Mouse (Mus musculus): ENCODE measurements around the gene Zfp74. TPM values are rescaled to one million over a fixed set of nuclear protein-coding genes. Genes with fewer than 3 reads are reported as not detected.

Gene Zfp74
- polyA plus RNA-seq, 1 experiment, result 1.2 TPM

- DNase-seq (ENCODE audit: low read depth, low spot score), result no peak
- 96% methylated on average over 4 of the region's 4 CpGs for WGBS
Observed at GRCm38 (mm10) chr7:29892756-29893155, 61.1 kb downstream of the Zfp74 start.

- no peak for DNase-seq (ENCODE audit: low read depth, low spot score)
- WGBS, result 98% methylated on average over 7 of the region's 7 CpGs
Observed at GRCm38 (mm10) chr7:29890501-29890900, 63.4 kb downstream of the Zfp74 start.

- WGBS, result 85% methylated on average over 7 of the region's 7 CpGs
- DNase-seq (ENCODE audit: low read depth, low spot score), result no peak
Observed at GRCm38 (mm10) chr7:29880916-29881315, 73.0 kb downstream of the Zfp74 start.

Other genes with a start within 250 kb of the Zfp74 start
- 0.02 TPM in 1 of 2 replicates, not detected in the other for gene Catsperg2, start 227.1 kb downstream of the Zfp74 start, polyA plus RNA-seq (2012; rRNA removed)
- gene Zfp84, start 185.5 kb downstream of the Zfp74 start, polyA plus RNA-seq (2012; rRNA removed), result 2.9 and 4.9 TPM in 2 replicates
- gene Zfp30, start 170.1 kb downstream of the Zfp74 start, polyA plus RNA-seq (2012; rRNA removed), result 0.46 and 0.73 TPM in 2 replicates
- 2.0 and 2.9 TPM in 2 replicates for gene Zfp790, start 138.0 kb downstream of the Zfp74 start, polyA plus RNA-seq (2012; rRNA removed)
- 0.16 and 0.43 TPM in 2 replicates for gene Zfp940, start 100.4 kb downstream of the Zfp74 start, polyA plus RNA-seq (2012; rRNA removed)
- gene Zfp420, start 94.1 kb downstream of the Zfp74 start, polyA plus RNA-seq (2012; rRNA removed), result 0.66 and 0.82 TPM in 2 replicates
- gene Zfp27, start 47.5 kb downstream of the Zfp74 start, polyA plus RNA-seq (2012; rRNA removed), result 1.8 and 1.9 TPM in 2 replicates
- 0.50 and 0.53 TPM in 2 replicates for gene Zfp383, start 45.9 kb downstream of the Zfp74 start, polyA plus RNA-seq (2012; rRNA removed)
- 4.1 and 5.5 TPM in 2 replicates for gene Zfp568, start 29.9 kb upstream of the Zfp74 start, polyA plus RNA-seq (2012; rRNA removed)
- 1.1 and 2.5 TPM in 2 replicates for gene Zfp14, start 97.3 kb upstream of the Zfp74 start, polyA plus RNA-seq (2012; rRNA removed)
- gene Zfp82, start 118.8 kb upstream of the Zfp74 start, polyA plus RNA-seq (2012; rRNA removed), result 0.25 and 0.35 TPM in 2 replicates
- gene Gm26920, start 136.3 kb upstream of the Zfp74 start, polyA plus RNA-seq (2012; rRNA removed), result 0.25 TPM in 1 of 2 replicates, not detected in the other
- gene Zfp566, start 136.4 kb upstream of the Zfp74 start, polyA plus RNA-seq (2012; rRNA removed), result 1.0 and 1.2 TPM in 2 replicates
- 11.4 and 12.5 TPM in 2 replicates for gene Zfp260, start 140.7 kb upstream of the Zfp74 start, polyA plus RNA-seq (2012; rRNA removed)
- gene Zfp382, start 167.9 kb upstream of the Zfp74 start, polyA plus RNA-seq (2012; rRNA removed), result 0.20 and 1.2 TPM in 2 replicates
- 8.8 and 11.3 TPM in 2 replicates for gene Zfp146, start 215.7 kb upstream of the Zfp74 start, polyA plus RNA-seq (2012; rRNA removed)
- gene Cox7a1, start 230.1 kb upstream of the Zfp74 start, polyA plus RNA-seq (2012; rRNA removed), result 90.2 and 179 TPM in 2 replicates
- 636 and 641 TPM in 2 replicates for gene Capns1, start 244.7 kb upstream of the Zfp74 start, polyA plus RNA-seq (2012; rRNA removed)